ENCODE assay signal across 8 mouse cellular contexts in the genomic region with DNA sequence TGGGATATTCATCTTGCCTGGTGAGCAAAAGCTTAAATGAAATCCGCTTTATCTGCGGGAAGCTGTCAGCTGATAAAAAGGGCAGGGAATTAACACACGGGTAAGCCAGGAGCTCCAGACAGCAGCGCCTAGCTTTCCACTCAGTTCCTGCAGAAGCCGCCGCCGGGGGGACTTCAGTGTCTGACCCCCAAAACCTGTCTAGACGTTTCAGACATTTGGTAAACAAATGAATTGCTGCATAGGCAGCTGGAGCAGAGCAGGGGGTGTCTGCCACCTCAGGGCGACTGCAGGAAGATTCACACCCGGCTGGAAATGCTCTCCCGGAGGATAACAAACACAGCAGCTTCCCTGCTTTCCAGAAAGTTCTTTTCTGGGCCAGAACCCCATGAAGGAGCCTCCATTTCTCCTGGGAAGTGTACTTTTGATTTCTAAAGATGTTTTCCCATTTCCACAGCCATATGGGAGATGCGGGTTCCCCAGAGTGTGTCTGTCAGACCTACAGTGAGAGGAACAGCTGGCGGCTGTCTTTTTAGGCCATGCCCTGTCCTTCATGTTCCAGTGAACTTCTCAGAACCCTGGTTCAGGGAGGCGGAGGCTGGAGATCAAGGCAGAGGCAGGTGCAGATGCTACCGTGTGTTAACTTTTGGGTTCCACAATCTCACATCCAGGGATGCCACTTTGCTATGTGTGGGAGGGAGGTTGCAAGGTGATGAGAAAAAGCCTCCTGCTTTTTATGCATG. TPM values are rescaled to one million over a fixed set of nuclear protein-coding genes. Genes with fewer than 3 reads are reported as not detected.
DNase-seq lines count a peak whose midpoint lies in the region; ATAC-seq and TF ChIP-seq lines count a peak whose summit lies in the region.

No protein-coding gene starts in this region.

- peak; percentile 46 for DNase-seq in heart, adult 8-10 months (ENCODE audit: low spot score)
- no peak for DNase-seq in heart, postnatal 36 days
- DNase-seq in brain, embryonic 14.5 days (ENCODE audit: low read depth) = peak; percentile 70
- peak; percentile 17 for DNase-seq in lung, postnatal 36 days
- no peak for DNase-seq in yolk sac, embryonic 10.5 days (ENCODE audit: low spot score)
- no peak for DNase-seq in liver
- no peak for DNase-seq in frontal cortex, postnatal 14 days (ENCODE audit: low spot score in 2 of 2)

- H3K27ac ChIP-seq in heart, embryonic 15.5 days = peak overlapping the region; percentile 79

- H3K4me3 ChIP-seq in heart, embryonic 15.5 days = no peak overlapping the region

- H3K27me3 ChIP-seq in heart, embryonic 15.5 days = no peaks in the 10 kb centered on the region

- intact Hi-C loops in heart, postnatal 36 days (cut with DNase I) = loop anchor here (1.0 to 5.0 kb wide), 4 partner anchors 27 to 117 kb away; a partner anchor contains a TSS

- no peak for TF ChIP-seq POLR2A in brain, embryonic 14.5 days (IDR thresholded peaks at IDR 0.05; ENCODE audit: borderline replicate concordance, extremely low read depth, insufficient read depth, insufficient read length, poor library complexity, severe bottlenecking)

- 0 out of 2 replicates have a peak overlapping the region, but pooled peaks have one; percentile 13 for H3K9ac ChIP-seq in heart, embryonic 15.5 days

- peak overlapping the region; percentile 43 for H3K4me2 ChIP-seq in heart, embryonic 15.5 days

- no peaks in the 10 kb centered on the region for H3K9me3 ChIP-seq in heart, embryonic 15.5 days (replicated peaks)

- WGBS in heart, embryonic 15.5 days = 23% methylated on average over 15 of the region's 15 CpGs

- H3K4me1 ChIP-seq in heart, embryonic 15.5 days (replicated peaks) = peaks cover 60% of the 10 kb centered on the region

- ATAC-seq in heart, embryonic 15.5 days (replicated peaks; ENCODE audit: insufficient number of reproducible peaks, insufficient read depth, low FRiP score, low read depth) = no peak

- no peak for TF ChIP-seq CTCF in brain, embryonic 14.5 days (IDR thresholded peaks at IDR 0.05; ENCODE audit: borderline replicate concordance, extremely low read depth, insufficient read depth, insufficient read length)

- no peaks in the 10 kb centered on the region for H3K36me3 ChIP-seq in heart, embryonic 15.5 days

RNA-seq across cellular contexts. Expression of a gene that starts 58.7 kb away (rescaled TPM):
- total RNA-seq in heart, adult 8-10 months (2022) = 10 to 100 TPM; 24.5 to 31.5 (median 27.0) TPM
- 10 to 100 TPM; 27.1 to 27.4 TPM for total RNA-seq in heart, postnatal 36 days (2021)
- 25.5 and 31.7 TPM in 2 replicates for polyA plus RNA-seq in brain, embryonic 14.5 days (2012; rRNA removed)
- polyA plus RNA-seq in heart, embryonic 15.5 days (2015; fragmentation: Nextera tagmentation; extraction: Ambion mirVana) = 4.6 and 5.1 TPM in 2 replicates

Comparison
In these comparisons a context has a peak if more than half of its experiments do, and no peak if none do; other contexts are left out.
1. DNase-seq: peak in heart, adult 8-10 months (single experiment), brain, embryonic 14.5 days (single experiment) and lung, postnatal 36 days (single experiment); none in heart, postnatal 36 days (0 of 2), yolk sac, embryonic 10.5 days (single experiment), liver (single experiment) and frontal cortex, postnatal 14 days (0 of 2).